Mouse (Mus musculus): ENCODE measurements around the gene Acsl5. TPM values are rescaled to one million over a fixed set of nuclear protein-coding genes. Genes with fewer than 3 reads are reported as not detected.

Gene Acsl5
- 19.0 and 19.8 TPM in 2 replicates for polyA plus RNA-seq (2014; fragmentation: Nextera tagmentation; extraction: Ambion mirVana)

- Histone ChIP-seq H3K27ac (replicated peaks; ENCODE audit: low read depth, low read length) (no peak within 1 kb of the TSS), H3K4me2 (ENCODE audit: low read depth, severe bottlenecking) (no peak within 1 kb of the TSS), H3K4me1 (ENCODE audit: control insufficient read depth, insufficient read depth, low read length) (0 out of 2 replicates have a peak, but pooled peaks cover 4% of the 10 kb centered on the region), H3K4me3 (ENCODE audit: low read depth, low read length) (no peak within 1 kb of the TSS), H3K27me3 (ENCODE audit: control insufficient read depth, insufficient read depth, low read length) (no peaks in the 10 kb centered on the region), H3K9ac (ENCODE audit: low read length) (no peak within 1 kb of the TSS), H3K9me3 (ENCODE audit: control insufficient read depth, low read length) (no peaks in the 10 kb centered on the region), H3K36me3 (ENCODE audit: control insufficient read depth, insufficient read depth, low read length) (no peaks in the 10 kb centered on the region)
- DNase-seq (ENCODE audit: low spot score) (no peak), ATAC-seq (ENCODE audit: insufficient number of reproducible peaks, low FRiP score, low TSS enrichment, low read depth) (no peak)
- WGBS: 90% methylated on average over 9 of the region's 9 CpGs
Observed at GRCm38 (mm10) chr19:55251383-55252124, at the start of gene Acsl5. TSS of gene Acsl5 (plus strand) at chr19:55251938.

- no peak overlapping the region for H3K4me3 ChIP-seq (ENCODE audit: low read depth, low read length)
- no peaks in the 10 kb centered on the region for H3K9me3 ChIP-seq (ENCODE audit: control insufficient read depth, low read length)
- no peaks in the 10 kb centered on the region for H3K4me1 ChIP-seq (ENCODE audit: control insufficient read depth, insufficient read depth, low read length)
- no peak overlapping the region for H3K27ac ChIP-seq (replicated peaks; ENCODE audit: low read depth, low read length)
- H3K27me3 ChIP-seq (ENCODE audit: control insufficient read depth, insufficient read depth, low read length): no peaks in the 10 kb centered on the region
- peak; percentile 55 for DNase-seq (ENCODE audit: low spot score)
- no peaks in the 10 kb centered on the region for H3K36me3 ChIP-seq (ENCODE audit: control insufficient read depth, insufficient read depth, low read length)
- no peak overlapping the region for H3K4me2 ChIP-seq (ENCODE audit: low read depth, severe bottlenecking)
- WGBS: 40% methylated on average over 8 of the region's 8 CpGs
- ATAC-seq (ENCODE audit: insufficient number of reproducible peaks, low FRiP score, low TSS enrichment, low read depth): no peak
- no peak overlapping the region for H3K9ac ChIP-seq (ENCODE audit: low read length)
Observed at GRCm38 (mm10) chr19:55206482-55207138, 45.1 kb upstream of the Acsl5 start.

- WGBS: 62% methylated on average over 6 of the region's 6 CpGs
- no peaks in the 10 kb centered on the region for H3K4me1 ChIP-seq (ENCODE audit: control insufficient read depth, insufficient read depth, low read length)
Observed at GRCm38 (mm10) chr19:55207205-55207604, 44.5 kb upstream of the Acsl5 start.

GRCm38 (mm10) chr19:55207746-55208538, 43.8 kb upstream of the Acsl5 start:
- no peak for ATAC-seq (ENCODE audit: insufficient number of reproducible peaks, low FRiP score, low TSS enrichment, low read depth)

More at GRCm38 (mm10) chr19:55207205-55207604, 44.5 kb upstream of the Acsl5 start:
- Histone ChIP-seq H3K27me3 (ENCODE audit: control insufficient read depth, insufficient read depth, low read length) (no peaks in the 10 kb centered on the region), H3K27ac (replicated peaks; ENCODE audit: low read depth, low read length) (no peak overlapping the region), H3K9ac (ENCODE audit: low read length) (no peak overlapping the region), H3K4me2 (ENCODE audit: low read depth, severe bottlenecking) (no peak overlapping the region), H3K36me3 (ENCODE audit: control insufficient read depth, insufficient read depth, low read length) (no peaks in the 10 kb centered on the region), H3K4me3 (ENCODE audit: low read depth, low read length) (no peak overlapping the region), H3K9me3 (ENCODE audit: control insufficient read depth, low read length) (no peaks in the 10 kb centered on the region)
- no peak for DNase-seq (ENCODE audit: low spot score)
- ATAC-seq (ENCODE audit: insufficient number of reproducible peaks, low FRiP score, low TSS enrichment, low read depth): no peak

GRCm38 (mm10) chr19:55208654-55209053, 43.1 kb upstream of the Acsl5 start:
- no peaks in the 10 kb centered on the region for H3K36me3 ChIP-seq (ENCODE audit: control insufficient read depth, insufficient read depth, low read length)
- DNase-seq (ENCODE audit: low spot score) (no peak), ATAC-seq (ENCODE audit: insufficient number of reproducible peaks, low FRiP score, low TSS enrichment, low read depth) (no peak)
- no peak overlapping the region for H3K4me3 ChIP-seq (ENCODE audit: low read depth, low read length)
- H3K4me1 ChIP-seq (ENCODE audit: control insufficient read depth, insufficient read depth, low read length): no peaks in the 10 kb centered on the region
- H3K9ac ChIP-seq (ENCODE audit: low read length): no peak overlapping the region
- H3K4me2 ChIP-seq (ENCODE audit: low read depth, severe bottlenecking): no peak overlapping the region
- H3K27ac ChIP-seq (replicated peaks; ENCODE audit: low read depth, low read length): no peak overlapping the region
- no peaks in the 10 kb centered on the region for H3K27me3 ChIP-seq (ENCODE audit: control insufficient read depth, insufficient read depth, low read length)
- no peaks in the 10 kb centered on the region for H3K9me3 ChIP-seq (ENCODE audit: control insufficient read depth, low read length)
- 83% methylated on average over 4 of the region's 4 CpGs for WGBS

More at GRCm38 (mm10) chr19:55207746-55208538, 43.8 kb upstream of the Acsl5 start:
- Histone ChIP-seq H3K9ac (ENCODE audit: low read length) (no peak overlapping the region), H3K4me1 (ENCODE audit: control insufficient read depth, insufficient read depth, low read length) (no peaks in the 10 kb centered on the region), H3K9me3 (ENCODE audit: control insufficient read depth, low read length) (no peaks in the 10 kb centered on the region), H3K4me2 (ENCODE audit: low read depth, severe bottlenecking) (no peak overlapping the region), H3K4me3 (ENCODE audit: low read depth, low read length) (no peak overlapping the region), H3K27me3 (ENCODE audit: control insufficient read depth, insufficient read depth, low read length) (no peaks in the 10 kb centered on the region), H3K36me3 (ENCODE audit: control insufficient read depth, insufficient read depth, low read length) (no peaks in the 10 kb centered on the region), H3K27ac (replicated peaks; ENCODE audit: low read depth, low read length) (no peak overlapping the region)
- WGBS: 64% methylated on average over 25 of the region's 25 CpGs
- DNase-seq (ENCODE audit: low spot score): no peak

GRCm38 (mm10) chr19:55209084-55209483, 42.7 kb upstream of the Acsl5 start:
- DNase-seq (ENCODE audit: low spot score): no peak
- no peaks in the 10 kb centered on the region for H3K9me3 ChIP-seq (ENCODE audit: control insufficient read depth, low read length)
- no peak overlapping the region for H3K27ac ChIP-seq (replicated peaks; ENCODE audit: low read depth, low read length)
- 86% methylated on average over 3 of the region's 3 CpGs for WGBS
- H3K27me3 ChIP-seq (ENCODE audit: control insufficient read depth, insufficient read depth, low read length): no peaks in the 10 kb centered on the region
- H3K9ac ChIP-seq (ENCODE audit: low read length): no peak overlapping the region
- H3K4me2 ChIP-seq (ENCODE audit: low read depth, severe bottlenecking): no peak overlapping the region
- no peaks in the 10 kb centered on the region for H3K36me3 ChIP-seq (ENCODE audit: control insufficient read depth, insufficient read depth, low read length)
- H3K4me3 ChIP-seq (ENCODE audit: low read depth, low read length): no peak overlapping the region
- H3K4me1 ChIP-seq (ENCODE audit: control insufficient read depth, insufficient read depth, low read length): no peaks in the 10 kb centered on the region
- ATAC-seq (ENCODE audit: insufficient number of reproducible peaks, low FRiP score, low TSS enrichment, low read depth): no peak

GRCm38 (mm10) chr19:55211698-55212097, 40.0 kb upstream of the Acsl5 start:
- Histone ChIP-seq H3K9me3 (ENCODE audit: control insufficient read depth, low read length) (no peaks in the 10 kb centered on the region), H3K9ac (ENCODE audit: low read length) (no peak overlapping the region), H3K4me1 (ENCODE audit: control insufficient read depth, insufficient read depth, low read length) (no peaks in the 10 kb centered on the region), H3K27me3 (ENCODE audit: control insufficient read depth, insufficient read depth, low read length) (no peaks in the 10 kb centered on the region), H3K36me3 (ENCODE audit: control insufficient read depth, insufficient read depth, low read length) (no peaks in the 10 kb centered on the region), H3K4me2 (ENCODE audit: low read depth, severe bottlenecking) (no peak overlapping the region), H3K4me3 (ENCODE audit: low read depth, low read length) (no peak overlapping the region), H3K27ac (replicated peaks; ENCODE audit: low read depth, low read length) (no peak overlapping the region)
- WGBS: 89% methylated on average over 1 of the region's 1 CpGs
- peak; percentile 26; the same call in 1 of the 2 replicates for ATAC-seq (ENCODE audit: insufficient number of reproducible peaks, low FRiP score, low TSS enrichment, low read depth)
- no peak for DNase-seq (ENCODE audit: low spot score)

- 84% methylated on average over 12 of the region's 12 CpGs for WGBS
- Histone ChIP-seq H3K4me2 (ENCODE audit: low read depth, severe bottlenecking) (no peak overlapping the region), H3K4me1 (ENCODE audit: control insufficient read depth, insufficient read depth, low read length) (0 out of 2 replicates have a peak, but pooled peaks cover 2% of the 10 kb centered on the region), H3K27ac (replicated peaks; ENCODE audit: low read depth, low read length) (no peak overlapping the region), H3K9ac (ENCODE audit: low read length) (no peak overlapping the region), H3K9me3 (ENCODE audit: control insufficient read depth, low read length) (no peaks in the 10 kb centered on the region), H3K4me3 (ENCODE audit: low read depth, low read length) (no peak overlapping the region), H3K36me3 (ENCODE audit: control insufficient read depth, insufficient read depth, low read length) (no peaks in the 10 kb centered on the region), H3K27me3 (ENCODE audit: control insufficient read depth, insufficient read depth, low read length) (no peaks in the 10 kb centered on the region)
- no peak for DNase-seq (ENCODE audit: low spot score)
- no peak for ATAC-seq (ENCODE audit: insufficient number of reproducible peaks, low FRiP score, low TSS enrichment, low read depth)
Observed at GRCm38 (mm10) chr19:55213617-55214340, 38.0 kb upstream of the Acsl5 start.
